Mouse (Mus musculus) gastrocnemius, postnatal 36 days (tissue): Measurements from ENCODE around the gene Ppm1e. TPM values are rescaled to one million over a fixed set of nuclear protein-coding genes. Genes with fewer than 3 reads are reported as not detected.
"Not testable (repeated sequence)": the region's sequence is repeated elsewhere in the genome, so short reads cannot be mapped to it uniquely, and the experiment has no call there.

Source experiments
- DNase-seq, 2 experiments: peaks; one replicate each; pipeline ENCODE4 v3.0.0; 2022
- intact Hi-C: fragments of 180-260 bp; cut with DNase I; formaldehyde crosslinking; loops from one replicate; pipeline ENCODE4 v1.15.1; 2025
- total RNA-seq, 2 experiments: library from RNA; stranded (reverse); gene quantifications; 2 replicates each; pipeline ENCODE4 v1.2.3; 2021

The Ppm1e gene
- total RNA-seq, 2 experiments from 2014 or later = 0.32 to 0.46 TPM

- no peak for DNase-seq
- intact Hi-C loops = no loop called here
Observed at GRCm38 (mm10) chr11:87310309-87310708, 48.5 kb downstream of the Ppm1e start.

GRCm38 (mm10) chr11:87309329-87310074 lies 49.3 kb downstream of the Ppm1e start:
- intact Hi-C loops = no loop called here
- DNase-seq = no peak

- intact Hi-C loops = no loop called here
Observed at GRCm38 (mm10) chr11:87299066-87299465, 59.8 kb downstream of the Ppm1e start.

GRCm38 (mm10) chr11:87296467-87296866 lies 62.4 kb downstream of the Ppm1e start:
- intact Hi-C loops = no loop called here
- DNase-seq = no peak

More at GRCm38 (mm10) chr11:87299066-87299465, 59.8 kb downstream of the Ppm1e start:
- DNase-seq = no peak

- no peak for DNase-seq
- intact Hi-C loops = no loop called here
Observed at GRCm38 (mm10) chr11:87295636-87296035, 63.2 kb downstream of the Ppm1e start.

GRCm38 (mm10) chr11:87289313-87289712 lies 69.5 kb downstream of the Ppm1e start:
- intact Hi-C loops = no loop called here
- DNase-seq = no peak

GRCm38 (mm10) chr11:87286194-87286593 lies 72.6 kb downstream of the Ppm1e start:
- DNase-seq = no peak
- intact Hi-C loops = no loop called here

GRCm38 (mm10) chr11:87281907-87282475 lies 76.8 kb downstream of the Ppm1e start:
- no peak for DNase-seq
- intact Hi-C loops = no loop called here

GRCm38 (mm10) chr11:87279461-87279860 lies 79.4 kb downstream of the Ppm1e start:
- intact Hi-C loops = no loop called here
- DNase-seq = no peak

- intact Hi-C loops = no loop called here
- DNase-seq = no peak
Observed at GRCm38 (mm10) chr11:87278807-87279206, 80.0 kb downstream of the Ppm1e start.

- intact Hi-C loops = no loop called here
- DNase-seq = no peak
Observed at GRCm38 (mm10) chr11:87276240-87276985, 82.4 kb downstream of the Ppm1e start.

GRCm38 (mm10) chr11:87275420-87276048 lies 83.3 kb downstream of the Ppm1e start:
- intact Hi-C loops = no loop called here

GRCm38 (mm10) chr11:87272725-87273124 lies 86.1 kb downstream of the Ppm1e start:
- DNase-seq = no peak
- intact Hi-C loops = no loop called here

More at GRCm38 (mm10) chr11:87275420-87276048, 83.3 kb downstream of the Ppm1e start:
- no peak for DNase-seq

- DNase-seq = no peak
- intact Hi-C loops = no loop called here
Observed at GRCm38 (mm10) chr11:87271479-87271878, 87.3 kb downstream of the Ppm1e start.

GRCm38 (mm10) chr11:87270958-87271357 lies 87.9 kb downstream of the Ppm1e start:
- DNase-seq = no peak
- intact Hi-C loops = no loop called here

- DNase-seq = no peak
- intact Hi-C loops = no loop called here
Observed at GRCm38 (mm10) chr11:87270446-87270845, 88.4 kb downstream of the Ppm1e start.

- DNase-seq = no peak
- intact Hi-C loops = no loop called here
Observed at GRCm38 (mm10) chr11:87268803-87269202, 90.0 kb downstream of the Ppm1e start.

- DNase-seq = no peak
- intact Hi-C loops = no loop called here
Observed at GRCm38 (mm10) chr11:87266246-87266645, 92.6 kb downstream of the Ppm1e start.

- intact Hi-C loops = no loop called here
- no peak for DNase-seq
Observed at GRCm38 (mm10) chr11:87263946-87264345, 94.9 kb downstream of the Ppm1e start.

GRCm38 (mm10) chr11:87261705-87262104 lies 97.1 kb downstream of the Ppm1e start:
- DNase-seq, intact Hi-C loops: not testable (repeated sequence)

GRCm38 (mm10) chr11:87259792-87260191 lies 99.0 kb downstream of the Ppm1e start:
- intact Hi-C loops = no loop called here
- DNase-seq = no peak
